Mouse (Mus musculus) cerebellum, postnatal 36 days (tissue): ENCODE data around the gene Fblim1.

Experiments used
- DNase-seq, 2 experiments: peaks; one replicate each; pipeline ENCODE4 v3.0.0; 2021 to 2022; ENCODE audit warnings: mixed read lengths in 2 of 2

Fblim1 gene

GRCm38 (mm10) chr4:141538408-141539212 lies 67.3 kb downstream of the Fblim1 start, which contains the start of gene Spen:
TSS of gene Spen (minus strand) at chr4:141538597.
- DNase-seq, result peak; percentile 86 to 93

GRCm38 (mm10) chr4:141537706-141538407 lies 68.0 kb downstream of the Fblim1 start:
- DNase-seq, result peak; percentile 44 to 47

- DNase-seq, result no peak
These were observed 68.7 kb downstream of the Fblim1 start for GRCm38 (mm10) chr4:141537226-141537610.

GRCm38 (mm10) chr4:141536291-141537225 lies 69.3 kb downstream of the Fblim1 start:
- DNase-seq, result peak; percentile 62 to 64

GRCm38 (mm10) chr4:141534947-141535680 lies 70.8 kb downstream of the Fblim1 start:
- peak; percentile 61 for DNase-seq

- DNase-seq, result no peak
These were observed 74.9 kb downstream of the Fblim1 start for GRCm38 (mm10) chr4:141530979-141531378.

GRCm38 (mm10) chr4:141528938-141529337 lies 77.0 kb downstream of the Fblim1 start:
- DNase-seq, result no peak

- DNase-seq, result no peak
These were observed 78.8 kb downstream of the Fblim1 start for GRCm38 (mm10) chr4:141526936-141527650.
